In genomic region chr19:36375200-36375783, GRCm38 (mm10) we compare ENCODE assay signal across 10 mouse cellular contexts. TPM values are rescaled to one million over a fixed set of nuclear protein-coding genes. Genes with fewer than 3 reads are reported as not detected.
DNase-seq lines count a peak whose midpoint lies in the region; ATAC-seq and TF ChIP-seq lines count a peak whose summit lies in the region.
"Had no signal": no experiment of that assay in that cellular context is flagged by ENCODE, and none has a peak within 500 bp of the region (broad histone marks: within the 10 kb centered on the region; RNA-seq: fewer than 3 reads in every experiment).

No protein-coding gene starts in this region.

- DNase-seq in gastrocnemius, adult 2 months: peak; percentile 81
- peak; percentile 58 for DNase-seq in thymus, postnatal 25 days
- no peak for DNase-seq in midbrain, embryonic 10.5 days (ENCODE audit: low spot score)
- DNase-seq in forebrain, embryonic 14.5 days (ENCODE audit: low spot score): no peak
- DNase-seq: liver had no signal

- H3K36me3 ChIP-seq in intestine, postnatal 0 days (ENCODE audit: control insufficient read depth, insufficient read depth): no peaks in the 10 kb centered on the region
- H3K36me3 ChIP-seq in intestine, embryonic 16.5 days (ENCODE audit: control insufficient read depth, insufficient read depth, low read length): no peaks in the 10 kb centered on the region
- no peaks in the 10 kb centered on the region for H3K36me3 ChIP-seq in midbrain, embryonic 16.5 days (ENCODE audit: control insufficient read depth, insufficient read depth, low read length)
- H3K36me3 ChIP-seq in midbrain, embryonic 10.5 days: no peaks in the 10 kb centered on the region
- H3K36me3 ChIP-seq in forebrain, embryonic 14.5 days (ENCODE audit: control insufficient read depth, insufficient read depth, low read length): no peaks in the 10 kb centered on the region
- H3K36me3 ChIP-seq: embryonic facial prominence, embryonic 15.5 days had no signal

- H3K9me3 ChIP-seq in intestine, postnatal 0 days (ENCODE audit: control insufficient read depth): no peaks in the 10 kb centered on the region
- no peaks in the 10 kb centered on the region for H3K9me3 ChIP-seq in intestine, embryonic 16.5 days (ENCODE audit: control insufficient read depth, low read length)
- H3K9me3 ChIP-seq in midbrain, embryonic 16.5 days (replicated peaks; ENCODE audit: control insufficient read depth, low read length, poor library complexity, severe bottlenecking): no peaks in the 10 kb centered on the region
- H3K9me3 ChIP-seq in midbrain, embryonic 10.5 days (replicated peaks): no peaks in the 10 kb centered on the region
- H3K9me3 ChIP-seq in forebrain, embryonic 14.5 days (replicated peaks; ENCODE audit: control insufficient read depth, low read length): no peaks in the 10 kb centered on the region
- H3K9me3 ChIP-seq: embryonic facial prominence, embryonic 15.5 days had no signal

- H3K4me1 ChIP-seq in intestine, postnatal 0 days (replicated peaks; ENCODE audit: control insufficient read depth, insufficient read depth, low read length): no peaks in the 10 kb centered on the region
- peaks cover 3% of the 10 kb centered on the region; the same call in 1 of the 2 replicates for H3K4me1 ChIP-seq in intestine, embryonic 16.5 days (ENCODE audit: control insufficient read depth, insufficient read depth, low read length)
- H3K4me1 ChIP-seq in midbrain, embryonic 16.5 days (ENCODE audit: control insufficient read depth, insufficient read depth, low read length): no peaks in the 10 kb centered on the region
- H3K4me1 ChIP-seq in midbrain, embryonic 10.5 days: peaks cover 8% of the 10 kb centered on the region
- no peaks in the 10 kb centered on the region for H3K4me1 ChIP-seq in forebrain, embryonic 14.5 days (ENCODE audit: control insufficient read depth, insufficient read depth, low read length)
- H3K4me1 ChIP-seq: embryonic facial prominence, embryonic 15.5 days had no signal

- no peak overlapping the region for H3K9ac ChIP-seq in intestine, postnatal 0 days (ENCODE audit: low read depth, low read length)
- H3K9ac ChIP-seq in intestine, embryonic 16.5 days (ENCODE audit: low read depth, low read length): no peak overlapping the region
- no peak overlapping the region for H3K9ac ChIP-seq in midbrain, embryonic 16.5 days (ENCODE audit: low read depth, low read length)
- no peak overlapping the region for H3K9ac ChIP-seq in forebrain, embryonic 14.5 days (ENCODE audit: low read length)
- H3K9ac ChIP-seq: embryonic facial prominence, embryonic 15.5 days had no signal

- no peak overlapping the region; the same call in 1 of the 2 replicates for H3K4me3 ChIP-seq in intestine, postnatal 0 days (ENCODE audit: low read depth, low read length)
- H3K4me3 ChIP-seq in intestine, embryonic 16.5 days (ENCODE audit: low read length): no peak overlapping the region
- H3K4me3 ChIP-seq in gastrocnemius, adult 2 months: peak overlapping the region; percentile 70
- H3K4me3 ChIP-seq in midbrain, embryonic 16.5 days (ENCODE audit: low read depth, low read length): no peak overlapping the region
- H3K4me3 ChIP-seq in midbrain, embryonic 10.5 days: no peak overlapping the region
- H3K4me3 ChIP-seq in forebrain, embryonic 14.5 days (ENCODE audit: low read depth, low read length): no peak overlapping the region
- H3K4me3 ChIP-seq: embryonic facial prominence, embryonic 15.5 days had no signal

- H3K27me3 ChIP-seq in intestine, postnatal 0 days (replicated peaks; ENCODE audit: control insufficient read depth, insufficient read depth, low read length): 0 out of 2 replicates have a peak, but pooled peaks cover 4% of the 10 kb centered on the region
- no peaks in the 10 kb centered on the region for H3K27me3 ChIP-seq in intestine, embryonic 16.5 days (replicated peaks; ENCODE audit: control insufficient read depth, insufficient read depth, low read length)
- H3K27me3 ChIP-seq in midbrain, embryonic 16.5 days (ENCODE audit: control insufficient read depth, insufficient read depth, low read depth, low read length): no peaks in the 10 kb centered on the region
- H3K27me3 ChIP-seq in midbrain, embryonic 10.5 days (ENCODE audit: low read depth, poor library complexity, severe bottlenecking): 0 out of 2 replicates have a peak, but pooled peaks cover 9% of the 10 kb centered on the region
- no peaks in the 10 kb centered on the region for H3K27me3 ChIP-seq in forebrain, embryonic 14.5 days (replicated peaks; ENCODE audit: control insufficient read depth, insufficient read depth, low read length)
- H3K27me3 ChIP-seq: embryonic facial prominence, embryonic 15.5 days had no signal

- peak overlapping the region; percentile 41; the same call in 1 of the 2 replicates for H3K4me2 ChIP-seq in intestine, postnatal 0 days (replicated peaks; ENCODE audit: low read depth)
- H3K4me2 ChIP-seq in intestine, embryonic 16.5 days (ENCODE audit: low read depth, low read length): no peak overlapping the region
- H3K4me2 ChIP-seq in midbrain, embryonic 16.5 days (ENCODE audit: low read length): no peak overlapping the region
- H3K4me2 ChIP-seq in forebrain, embryonic 14.5 days (ENCODE audit: low read length): no peak overlapping the region
- H3K4me2 ChIP-seq: embryonic facial prominence, embryonic 15.5 days had no signal

- no peak for TF ChIP-seq CTCF in intestine, postnatal 0 days (IDR thresholded peaks at IDR 0.05; ENCODE audit: low read depth)
- no peak for TF ChIP-seq CTCF in gastrocnemius, adult 2 months (IDR thresholded peaks at IDR 0.05)

- ATAC-seq in intestine, postnatal 0 days: no peak
- no peak for ATAC-seq in intestine, embryonic 16.5 days
- ATAC-seq in megakaryocyte, adult 5-6 weeks (ENCODE audit: poor library complexity, severe bottlenecking): peak; percentile 68
- ATAC-seq in midbrain, embryonic 16.5 days: no peak
- no peak for ATAC-seq in forebrain, embryonic 14.5 days

- WGBS in intestine, postnatal 0 days: 64% methylated on average over 11 of the region's 11 CpGs
- 80% methylated on average over 11 of the region's 11 CpGs for WGBS in intestine, embryonic 16.5 days
- WGBS in midbrain, embryonic 16.5 days: 81% methylated on average over 11 of the region's 11 CpGs
- WGBS in midbrain, embryonic 10.5 days: 84% methylated on average over 11 of the region's 11 CpGs
- WGBS in forebrain, embryonic 14.5 days: 81% methylated on average over 11 of the region's 11 CpGs

- no peak overlapping the region for H3K27ac ChIP-seq in intestine, postnatal 0 days (ENCODE audit: low read depth, low read length)
- no peak overlapping the region for H3K27ac ChIP-seq in intestine, embryonic 16.5 days (ENCODE audit: low read length)
- H3K27ac ChIP-seq in gastrocnemius, adult 2 months: peak overlapping the region; percentile 87
- no peak overlapping the region for H3K27ac ChIP-seq in midbrain, embryonic 16.5 days (ENCODE audit: low read length)
- no peak overlapping the region for H3K27ac ChIP-seq in midbrain, embryonic 10.5 days (replicated peaks)
- H3K27ac ChIP-seq in forebrain, embryonic 14.5 days (ENCODE audit: low read depth, low read length): no peak overlapping the region
- H3K27ac ChIP-seq: embryonic facial prominence, embryonic 15.5 days had no signal

- intact Hi-C loops in gastrocnemius, adult 2 months (cut with DNase I): loop anchor here (2.0 kb wide), 1 partner anchor 26 kb away; the partner anchor contains the start of gene Pcgf5

RNA-seq across cellular contexts. Expression of gene Pcgf5, which starts 27.2 kb away (rescaled TPM):
- 21.4 and 23.4 TPM in 2 replicates for polyA plus RNA-seq in intestine, postnatal 0 days (2015; fragmentation: Nextera tagmentation; extraction: Ambion mirVana)
- 17.0 and 17.9 TPM in 2 replicates for polyA plus RNA-seq in intestine, embryonic 16.5 days (2015; fragmentation: Nextera tagmentation; extraction: Ambion mirVana)
- 10 to 100 TPM; 34.0 to 38.7 TPM for total RNA-seq in gastrocnemius, adult 2 months (2021)
- 37.5 and 41.4 TPM in 2 replicates for total RNA-seq in megakaryocyte, adult 5-6 weeks (2015)
- 36.8 and 40.8 TPM in 2 replicates for total RNA-seq in megakaryocyte, adult 5-6 weeks (2017)
- 7.4 and 7.8 TPM in 2 replicates for polyA plus RNA-seq in midbrain, embryonic 16.5 days (2015; fragmentation: Nextera tagmentation; extraction: Ambion mirVana)
- polyA plus RNA-seq in midbrain, embryonic 10.5 days (2016; fragmentation: Nextera tagmentation; extraction: Ambion mirVana): 10.8 and 11.3 TPM in 2 replicates
- 13.6 and 14.9 TPM in 2 replicates for polyA plus RNA-seq in forebrain, embryonic 14.5 days (2014; fragmentation: Nextera tagmentation; extraction: Ambion mirVana)

Comparison
In these comparisons a context has a peak if more than half of its experiments do, and no peak if none do; other contexts are left out.
1. DNase-seq: peak in gastrocnemius, adult 2 months (single experiment) and thymus, postnatal 25 days (single experiment); none in midbrain, embryonic 10.5 days (single experiment) and forebrain, embryonic 14.5 days (single experiment).